ENCODE assay signal across 9 mouse cellular contexts in the genomic region with DNA sequence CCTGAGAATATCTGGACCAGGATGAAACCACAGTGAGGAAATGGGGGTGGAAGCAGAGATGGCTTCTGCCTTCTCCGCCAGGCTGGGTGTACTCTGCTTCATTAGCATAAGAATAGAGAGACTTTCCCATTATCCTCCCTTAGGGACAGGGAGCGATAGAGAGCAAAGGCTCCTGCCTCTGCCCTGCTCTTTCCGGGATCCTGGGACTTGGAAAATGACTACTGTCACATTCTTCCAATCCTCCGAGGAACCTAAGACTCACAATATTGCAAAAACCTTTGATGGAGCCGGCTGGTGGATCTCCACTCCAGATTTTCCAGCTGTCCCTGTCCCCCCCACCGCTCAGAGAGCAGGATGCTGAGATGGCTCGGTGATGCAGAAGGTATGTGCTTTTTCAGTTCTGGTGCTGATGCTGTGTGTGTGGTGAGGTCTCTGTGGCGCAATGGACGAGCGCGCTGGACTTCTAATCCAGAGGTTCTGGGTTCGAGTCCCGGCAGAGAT. TPM values are rescaled to one million over a fixed set of nuclear protein-coding genes. Genes with fewer than 3 reads are reported as not detected.
DNase-seq lines count a peak whose midpoint lies in the region; ATAC-seq lines count a peak whose summit lies in the region.
"Had no signal": no experiment of that assay in that cellular context is flagged by ENCODE, and none has a peak within 500 bp of the region (broad histone marks: within the 10 kb centered on the region; RNA-seq: fewer than 3 reads in every experiment).

No protein-coding gene starts in this region.

- peak overlapping the region; percentile 11 for H3K4me2 ChIP-seq in kidney, embryonic 16.5 days (replicated peaks; ENCODE audit: low read depth, low read length)
- peak overlapping the region; percentile 54 for H3K4me2 ChIP-seq in hindbrain, embryonic 16.5 days (ENCODE audit: low read length)
- H3K4me2 ChIP-seq in limb, embryonic 12.5 days, result peak overlapping the region; percentile 41

- 0 out of 2 replicates have a peak, but pooled peaks cover 3% of the 10 kb centered on the region for H3K4me1 ChIP-seq in kidney, embryonic 16.5 days (ENCODE audit: insufficient read depth, low read length)
- peaks cover 15% of the 10 kb centered on the region for H3K4me1 ChIP-seq in embryonic facial prominence, embryonic 10.5 days
- peaks cover 7% of the 10 kb centered on the region for H3K4me1 ChIP-seq in hindbrain, embryonic 16.5 days (ENCODE audit: control insufficient read depth, insufficient read depth, low read depth, low read length)
- peaks cover 6% of the 10 kb centered on the region; the same call in 1 of the 2 replicates for H3K4me1 ChIP-seq in limb, embryonic 12.5 days (replicated peaks)

- no peak overlapping the region for H3K4me3 ChIP-seq in kidney, embryonic 16.5 days (ENCODE audit: low read length)
- peak overlapping the region; percentile 45 for H3K4me3 ChIP-seq in embryonic facial prominence, embryonic 10.5 days
- peak overlapping the region; percentile 46 for H3K4me3 ChIP-seq in hindbrain, embryonic 16.5 days (ENCODE audit: low read length)
- H3K4me3 ChIP-seq in limb, embryonic 12.5 days (replicated peaks), result peak overlapping the region; percentile 24

- 5% methylated on average over 13 of the region's 13 CpGs for WGBS in kidney, embryonic 16.5 days
- WGBS in embryonic facial prominence, embryonic 10.5 days, result 2% methylated on average over 13 of the region's 13 CpGs
- WGBS in hindbrain, embryonic 16.5 days, result 1% methylated on average over 13 of the region's 13 CpGs
- WGBS in limb, embryonic 12.5 days, result 5% methylated on average over 13 of the region's 13 CpGs

- H3K9ac ChIP-seq in kidney, embryonic 16.5 days (replicated peaks; ENCODE audit: low read length), result no peak overlapping the region
- peak overlapping the region; percentile 64 for H3K9ac ChIP-seq in hindbrain, embryonic 16.5 days (ENCODE audit: low read depth, low read length)
- no peak overlapping the region for H3K9ac ChIP-seq in limb, embryonic 12.5 days (replicated peaks)

- no peaks in the 10 kb centered on the region for H3K27me3 ChIP-seq in kidney, embryonic 16.5 days (ENCODE audit: insufficient read depth, low read length)
- no peaks in the 10 kb centered on the region for H3K27me3 ChIP-seq in embryonic facial prominence, embryonic 10.5 days (replicated peaks; ENCODE audit: low read depth, poor library complexity, severe bottlenecking)
- H3K27me3 ChIP-seq in hindbrain, embryonic 16.5 days (replicated peaks; ENCODE audit: control insufficient read depth, insufficient read depth, low read length), result no peaks in the 10 kb centered on the region
- no peaks in the 10 kb centered on the region for H3K27me3 ChIP-seq in limb, embryonic 12.5 days

- DNase-seq in kidney, adult 9 months, result no peak
- DNase-seq in embryonic facial prominence, embryonic 10.5 days (ENCODE audit: low spot score), result peak; percentile 71
- peak; percentile 87 for DNase-seq in right cerebral cortex, postnatal 4 days
- DNase-seq in urinary bladder, adult 2 months (ENCODE audit: low spot score), result no peak
- DNase-seq in lung, postnatal 25 days (ENCODE audit: low spot score), result no peak

- no peaks in the 10 kb centered on the region for H3K36me3 ChIP-seq in kidney, embryonic 16.5 days (ENCODE audit: insufficient read depth, low read length)
- H3K36me3 ChIP-seq in embryonic facial prominence, embryonic 10.5 days (replicated peaks), result no peaks in the 10 kb centered on the region
- no peaks in the 10 kb centered on the region for H3K36me3 ChIP-seq in hindbrain, embryonic 16.5 days (ENCODE audit: control insufficient read depth, insufficient read depth, low read length)
- no peaks in the 10 kb centered on the region for H3K36me3 ChIP-seq in limb, embryonic 12.5 days

- no peak overlapping the region for H3K27ac ChIP-seq in kidney, embryonic 16.5 days (ENCODE audit: low read length)
- H3K27ac ChIP-seq in embryonic facial prominence, embryonic 10.5 days (replicated peaks), result peak overlapping the region; percentile 49; the same call in 1 of the 2 replicates
- peak overlapping the region; percentile 93 for H3K27ac ChIP-seq in hindbrain, embryonic 16.5 days (ENCODE audit: low read depth, low read length)
- H3K27ac ChIP-seq in limb, embryonic 12.5 days, result no peak overlapping the region

- no peak; the same call in 1 of the 2 replicates for ATAC-seq in kidney, embryonic 16.5 days (ENCODE audit: low FRiP score, low TSS enrichment)
- peak; percentile 97 for ATAC-seq in hindbrain, embryonic 16.5 days
- ATAC-seq in limb, embryonic 12.5 days (ENCODE audit: insufficient number of reproducible peaks, insufficient read depth, low FRiP score, low TSS enrichment, low read depth), result peak; percentile 56; the same call in 1 of the 2 replicates
- ATAC-seq: Patski had no signal

- H3K9me3 ChIP-seq in kidney, embryonic 16.5 days (ENCODE audit: low read length), result no peaks in the 10 kb centered on the region
- H3K9me3 ChIP-seq in embryonic facial prominence, embryonic 10.5 days, result no peaks in the 10 kb centered on the region
- no peaks in the 10 kb centered on the region for H3K9me3 ChIP-seq in hindbrain, embryonic 16.5 days (ENCODE audit: control insufficient read depth, low read length)
- no peaks in the 10 kb centered on the region for H3K9me3 ChIP-seq in limb, embryonic 12.5 days

RNA-seq across cellular contexts. Expression of gene Cadm3, which starts 22.5 kb away (rescaled TPM):
- 1.1 and 1.4 TPM in 2 replicates for polyA plus RNA-seq in kidney, embryonic 16.5 days (2015; fragmentation: Nextera tagmentation; extraction: Ambion mirVana)
- polyA plus RNA-seq in embryonic facial prominence, embryonic 10.5 days (2016; fragmentation: Nextera tagmentation; extraction: Ambion mirVana), result 1.6 and 2.0 TPM in 2 replicates
- polyA plus RNA-seq in hindbrain, embryonic 16.5 days (2015; fragmentation: Nextera tagmentation; extraction: Ambion mirVana), result 64.9 and 70.2 TPM in 2 replicates
- 0.50 and 0.61 TPM in 2 replicates for polyA plus RNA-seq in limb, embryonic 12.5 days (2016; fragmentation: Nextera tagmentation; extraction: Ambion mirVana)
- polyA plus RNA-seq in urinary bladder, adult 2 months (2012; rRNA removed), result 34.3 and 36.2 TPM in 2 replicates
- polyA plus RNA-seq: Patski had no signal

RNA-seq across cellular contexts. Expression of gene Aim2, which starts 39.3 kb away (rescaled TPM):
- 2.3 and 3.5 TPM in 2 replicates for polyA plus RNA-seq in kidney, embryonic 16.5 days (2015; fragmentation: Nextera tagmentation; extraction: Ambion mirVana)
- polyA plus RNA-seq in embryonic facial prominence, embryonic 10.5 days (2016; fragmentation: Nextera tagmentation; extraction: Ambion mirVana), result 3.8 and 3.9 TPM in 2 replicates
- 0.99 and 1.6 TPM in 2 replicates for polyA plus RNA-seq in hindbrain, embryonic 16.5 days (2015; fragmentation: Nextera tagmentation; extraction: Ambion mirVana)
- polyA plus RNA-seq in limb, embryonic 12.5 days (2016; fragmentation: Nextera tagmentation; extraction: Ambion mirVana), result 1.1 and 1.5 TPM in 2 replicates
- 3.7 and 6.6 TPM in 2 replicates for polyA plus RNA-seq in urinary bladder, adult 2 months (2012; rRNA removed)

RNA-seq across cellular contexts. Expression of gene Ackr1, which starts 56.4 kb away (rescaled TPM):
- 0.45 and 0.75 TPM in 2 replicates for polyA plus RNA-seq in kidney, embryonic 16.5 days (2015; fragmentation: Nextera tagmentation; extraction: Ambion mirVana)
- 1.2 and 1.6 TPM in 2 replicates for polyA plus RNA-seq in embryonic facial prominence, embryonic 10.5 days (2016; fragmentation: Nextera tagmentation; extraction: Ambion mirVana)
- 17.5 and 20.4 TPM in 2 replicates for polyA plus RNA-seq in hindbrain, embryonic 16.5 days (2015; fragmentation: Nextera tagmentation; extraction: Ambion mirVana)
- 0.91 and 1.3 TPM in 2 replicates for polyA plus RNA-seq in limb, embryonic 12.5 days (2016; fragmentation: Nextera tagmentation; extraction: Ambion mirVana)
- polyA plus RNA-seq in urinary bladder, adult 2 months (2012; rRNA removed), result 13.7 and 16.6 TPM in 2 replicates
- polyA plus RNA-seq: Patski had no signal

Comparison
In these comparisons a context has a peak if more than half of its experiments do, and no peak if none do; other contexts are left out.
1. H3K27ac ChIP-seq: peak in embryonic facial prominence, embryonic 10.5 days (single experiment) and hindbrain, embryonic 16.5 days (single experiment); none in kidney, embryonic 16.5 days (single experiment) and limb, embryonic 12.5 days (single experiment).
2. DNase-seq: peak in embryonic facial prominence, embryonic 10.5 days (single experiment) and right cerebral cortex, postnatal 4 days (single experiment); none in kidney, adult 9 months (single experiment), urinary bladder, adult 2 months (single experiment) and lung, postnatal 25 days (single experiment).
3. RNA of gene Cadm3, which starts 22.5 kb away (polyA plus RNA-seq): 64.9 to 70.2 TPM in hindbrain, embryonic 16.5 days and 34.3 to 36.2 TPM in urinary bladder, adult 2 months; 1.6 to 2.0 TPM in embryonic facial prominence, embryonic 10.5 days, 1.1 to 1.4 TPM in kidney, embryonic 16.5 days and 0.50 to 0.61 TPM in limb, embryonic 12.5 days; every median in the first group is over 10 times any median in the second.
4. Peak in every context shown above with its lines, with median percentiles within 50 percentile points of each other: H3K4me2 ChIP-seq.